Mouse (Mus musculus): Measurements from ENCODE around the gene Mfap4. TPM values are rescaled to one million over a fixed set of nuclear protein-coding genes. Genes with fewer than 3 reads are reported as not detected.

The Mfap4 gene
- polyA plus RNA-seq, 1 experiment, result not detected

- Histone ChIP-seq H3K4me3 (ENCODE audit: insufficient read depth, low read depth, low read length) (no peak overlapping the region), H3K4me1 (ENCODE audit: control insufficient read depth, insufficient read depth, low read length) (peaks cover 36% of the 10 kb centered on the region), H3K27ac (ENCODE audit: insufficient read depth, low read depth, low read length) (no peak overlapping the region)
- no peak for TF ChIP-seq POLR2A (IDR thresholded peaks at IDR 0.05; ENCODE audit: insufficient read depth, low read depth, low read length)
- TF ChIP-seq CTCF (IDR thresholded peaks at IDR 0.05; ENCODE audit: insufficient read depth, low read depth, low read length), result no peak
- WGBS, result 82% methylated on average over 24 of the region's 24 CpGs
These were observed 35.5 kb upstream of the Mfap4 start for GRCm38 (mm10) chr11:61449499-61450292.

GRCm38 (mm10) chr11:61464071-61464470 lies 21.2 kb upstream of the Mfap4 start:
- Histone ChIP-seq H3K4me1 (ENCODE audit: control insufficient read depth, insufficient read depth, low read length) (no peaks in the 10 kb centered on the region), H3K4me3 (ENCODE audit: insufficient read depth, low read depth, low read length) (no peak overlapping the region), H3K27ac (ENCODE audit: insufficient read depth, low read depth, low read length) (no peak overlapping the region)
- WGBS, result 80% methylated on average over 2 of the region's 2 CpGs
- TF ChIP-seq POLR2A (IDR thresholded peaks at IDR 0.05; ENCODE audit: insufficient read depth, low read depth, low read length) (no peak), CTCF (IDR thresholded peaks at IDR 0.05; ENCODE audit: insufficient read depth, low read depth, low read length) (no peak)

DNA sequence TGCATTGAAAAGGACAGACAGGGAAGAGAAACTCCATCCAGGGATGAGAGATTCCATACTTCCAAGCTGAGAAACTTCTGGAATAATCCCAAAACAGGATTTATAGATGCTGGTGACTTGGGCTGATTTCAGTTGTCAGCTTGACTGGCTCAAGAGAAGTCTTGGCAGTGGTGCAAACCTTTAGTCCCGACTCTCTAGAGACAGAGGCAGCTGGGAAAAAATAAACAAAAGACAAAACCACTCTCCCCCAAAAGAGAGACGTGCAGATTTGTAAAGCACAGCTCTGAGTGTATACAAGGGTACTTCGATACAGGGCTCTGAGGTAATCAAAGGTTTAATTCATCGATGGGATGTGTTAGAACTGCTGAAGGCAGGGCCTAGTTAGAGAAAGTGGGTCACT lies 19.8 kb upstream of the Mfap4 start:
- no peak overlapping the region for H3K4me3 ChIP-seq (ENCODE audit: insufficient read depth, low read depth, low read length)
- H3K4me1 ChIP-seq (ENCODE audit: control insufficient read depth, insufficient read depth, low read length), result no peaks in the 10 kb centered on the region
- WGBS, result 39% methylated on average over 4 of the region's 4 CpGs
- TF ChIP-seq CTCF (IDR thresholded peaks at IDR 0.05; ENCODE audit: insufficient read depth, low read depth, low read length) (no peak), POLR2A (IDR thresholded peaks at IDR 0.05; ENCODE audit: insufficient read depth, low read depth, low read length) (no peak)
- no peak overlapping the region for H3K27ac ChIP-seq (ENCODE audit: insufficient read depth, low read depth, low read length)

- no peaks in the 10 kb centered on the region for H3K4me1 ChIP-seq (ENCODE audit: control insufficient read depth, insufficient read depth, low read length)
- no peak overlapping the region for H3K27ac ChIP-seq (ENCODE audit: insufficient read depth, low read depth, low read length)
- WGBS, result 87% methylated on average over 4 of the region's 4 CpGs
- no peak for TF ChIP-seq POLR2A (IDR thresholded peaks at IDR 0.05; ENCODE audit: insufficient read depth, low read depth, low read length)
- TF ChIP-seq CTCF (IDR thresholded peaks at IDR 0.05; ENCODE audit: insufficient read depth, low read depth, low read length), result no peak
- H3K4me3 ChIP-seq (ENCODE audit: insufficient read depth, low read depth, low read length), result no peak overlapping the region
These were observed 16.7 kb upstream of the Mfap4 start for GRCm38 (mm10) chr11:61468534-61468933.

- Histone ChIP-seq H3K27ac (ENCODE audit: insufficient read depth, low read depth, low read length) (no peak overlapping the region), H3K4me3 (ENCODE audit: insufficient read depth, low read depth, low read length) (no peak overlapping the region), H3K4me1 (ENCODE audit: control insufficient read depth, insufficient read depth, low read length) (no peaks in the 10 kb centered on the region)
- WGBS, result 84% methylated on average over 7 of the region's 7 CpGs
- no peak for TF ChIP-seq CTCF (IDR thresholded peaks at IDR 0.05; ENCODE audit: insufficient read depth, low read depth, low read length)
- no peak for TF ChIP-seq POLR2A (IDR thresholded peaks at IDR 0.05; ENCODE audit: insufficient read depth, low read depth, low read length)
These were observed 15.8 kb upstream of the Mfap4 start for GRCm38 (mm10) chr11:61469317-61469917.

DNA sequence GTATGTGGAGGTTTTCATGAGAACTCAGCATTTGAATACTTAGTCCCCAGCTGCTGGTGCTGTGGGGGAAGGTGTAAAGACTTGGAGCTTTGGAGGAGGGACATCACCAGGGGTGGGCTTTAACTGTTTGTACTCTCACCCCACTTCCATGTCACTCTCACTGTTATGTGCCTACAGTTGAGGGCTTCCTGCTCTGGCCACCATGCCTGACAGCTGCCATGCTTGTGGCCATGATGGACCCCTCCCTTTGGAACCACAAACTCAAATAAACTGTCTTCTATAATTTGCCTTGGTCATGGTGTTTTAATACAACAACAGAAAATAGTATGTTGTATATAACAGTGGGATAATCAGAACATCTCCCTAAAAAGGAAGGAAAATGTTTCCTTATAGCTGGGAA lies 14.4 kb upstream of the Mfap4 start:
- no peak for TF ChIP-seq POLR2A (IDR thresholded peaks at IDR 0.05; ENCODE audit: insufficient read depth, low read depth, low read length)
- TF ChIP-seq CTCF (IDR thresholded peaks at IDR 0.05; ENCODE audit: insufficient read depth, low read depth, low read length), result no peak
- no peak overlapping the region for H3K27ac ChIP-seq (ENCODE audit: insufficient read depth, low read depth, low read length)

DNA sequence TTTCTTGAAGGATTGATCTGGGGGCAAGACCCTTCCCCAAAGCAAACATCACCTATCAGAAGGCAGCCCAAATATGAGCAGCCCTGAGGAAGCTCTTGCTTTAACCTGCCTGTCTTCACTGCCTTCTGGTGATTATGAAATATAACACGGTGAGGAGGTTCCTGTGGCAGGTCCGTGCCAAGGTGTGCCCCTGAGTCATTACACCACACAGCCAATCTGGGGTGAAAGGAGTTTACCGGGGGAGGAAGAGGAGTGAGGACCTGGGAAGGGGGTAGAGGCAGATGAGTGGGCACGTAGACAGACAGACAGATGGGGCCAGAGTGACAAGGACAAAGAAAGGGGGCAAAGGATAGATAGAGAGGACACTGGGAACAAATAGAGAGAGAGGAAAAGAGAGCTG lies 11.6 kb upstream of the Mfap4 start:
- no peak overlapping the region for H3K27ac ChIP-seq (ENCODE audit: insufficient read depth, low read depth, low read length)
- H3K4me1 ChIP-seq (ENCODE audit: control insufficient read depth, insufficient read depth, low read length), result no peaks in the 10 kb centered on the region
- no peak overlapping the region for H3K4me3 ChIP-seq (ENCODE audit: insufficient read depth, low read depth, low read length)
- 85% methylated on average over 4 of the region's 4 CpGs for WGBS
- no peak for TF ChIP-seq CTCF (IDR thresholded peaks at IDR 0.05; ENCODE audit: insufficient read depth, low read depth, low read length)
- no peak for TF ChIP-seq POLR2A (IDR thresholded peaks at IDR 0.05; ENCODE audit: insufficient read depth, low read depth, low read length)

More for the DNA sequence above, 14.4 kb upstream of the Mfap4 start:
- no peaks in the 10 kb centered on the region for H3K4me1 ChIP-seq (ENCODE audit: control insufficient read depth, insufficient read depth, low read length)
- H3K4me3 ChIP-seq (ENCODE audit: insufficient read depth, low read depth, low read length), result no peak overlapping the region

GRCm38 (mm10) chr11:61476786-61477382 lies 8.3 kb upstream of the Mfap4 start:
- no peak for TF ChIP-seq POLR2A (IDR thresholded peaks at IDR 0.05; ENCODE audit: insufficient read depth, low read depth, low read length)
- no peak for TF ChIP-seq CTCF (IDR thresholded peaks at IDR 0.05; ENCODE audit: insufficient read depth, low read depth, low read length)
- Histone ChIP-seq H3K4me3 (ENCODE audit: insufficient read depth, low read depth, low read length) (no peak overlapping the region), H3K27ac (ENCODE audit: insufficient read depth, low read depth, low read length) (no peak overlapping the region), H3K4me1 (ENCODE audit: control insufficient read depth, insufficient read depth, low read length) (peaks cover 5% of the 10 kb centered on the region)
- 53% methylated on average over 12 of the region's 12 CpGs for WGBS

Measured in olfactory bulb, adult 2 months (tissue).